Mouse (Mus musculus) liver, adult 2 months (tissue): ENCODE data around the gene Vps33a. TPM values are rescaled to one million over a fixed set of nuclear protein-coding genes. Genes with fewer than 3 reads are reported as not detected.
A peak's percentile ranks its signal among the peaks of the same experiment; 100 is the strongest.

Source experiments
- DNase-seq: peaks from one replicate; pipeline ENCODE4 v3.0.0-alpha.2; 2011; ENCODE audit warnings: low read depth, low spot score; ENCODE audit errors: extremely low read depth
- H3K27ac ChIP-seq: fragments of 200-500 bp; replicated peaks from 2 replicates; pipeline ENCODE4 v1.5.1; 2012; ENCODE audit warnings: low read depth, mild to moderate bottlenecking, control low read depth, inconsistent platforms, low read length; ENCODE audit not compliant: insufficient read depth
- H3K27me3 ChIP-seq: fragments of 200-500 bp; 2 replicates; pipeline ENCODE4 v1.6.1; 2012; ENCODE audit warnings: mild to moderate bottlenecking, moderate library complexity, low read length, inconsistent platforms; ENCODE audit not compliant: control insufficient read depth, insufficient read depth
- H3K36me3 ChIP-seq: fragments of 200-500 bp; 2 replicates; pipeline ENCODE4 v1.6.1; 2012; ENCODE audit warnings: low read length, inconsistent platforms; ENCODE audit not compliant: control insufficient read depth, insufficient read depth
- H3K4me1 ChIP-seq: fragments of 200-500 bp; 2 replicates; pipeline ENCODE4 v1.6.1; 2011; ENCODE audit warnings: low read length; ENCODE audit not compliant: control insufficient read depth, insufficient read depth
- H3K4me3 ChIP-seq: fragments of 200-500 bp; 2 replicates; pipeline ENCODE4 v1.5.1; 2011; ENCODE audit warnings: low read depth, mild to moderate bottlenecking, control low read depth, low read length, moderate library complexity; ENCODE audit not compliant: insufficient read depth
- H3K79me2 ChIP-seq: fragments of 200-500 bp; 2 replicates; pipeline ENCODE4 v1.6.1; 2012; ENCODE audit warnings: inconsistent platforms, mild to moderate bottlenecking, low read length, moderate library complexity; ENCODE audit not compliant: control insufficient read depth, insufficient read depth
- H3K9ac ChIP-seq: fragments of 200-500 bp; 2 replicates; pipeline ENCODE4 v1.6.1; 2012; ENCODE audit warnings: low read depth, mild to moderate bottlenecking, control low read depth, inconsistent platforms, low read length
- CTCF ChIP-seq: fragments of 200-500 bp; IDR thresholded peaks from 2 replicates; pipeline ENCODE4 v1.5.1; 2011; ENCODE audit warnings: low read depth, low read length, control low read depth
- POLR2A ChIP-seq: fragments of 200-500 bp; IDR thresholded peaks from 2 replicates; pipeline ENCODE4 v1.6.1; 2011; ENCODE audit warnings: low read length, control low read depth; ENCODE audit not compliant: insufficient read depth; ENCODE audit errors: extremely low read depth
- WGBS: fragments of 180-500 bp; shearing (Covaris S2); methylation state at CpG from one replicate; pipeline ENCODE4 v1.1.7; 2018; 5-methylcytosine and 5-hydroxymethylcytosine counted together
- polyA plus RNA-seq: library from polyadenylated mRNA; depleted of rRNA; stranded (reverse); fragments of >200 nt; gene quantifications from 2 replicates; pipeline ENCODE4 v1.2.3, GENCODE M21; 2012
- total RNA-seq: library from RNA; depleted of rRNA; stranded (reverse); fragments of >200 nt; gene quantifications from 2 replicates; pipeline ENCODE4 v1.2.3, GENCODE M21; 2014

Vps33a gene
- total and polyA plus RNA-seq, 2 experiments: 10.5 to 15.4 TPM

DNA sequence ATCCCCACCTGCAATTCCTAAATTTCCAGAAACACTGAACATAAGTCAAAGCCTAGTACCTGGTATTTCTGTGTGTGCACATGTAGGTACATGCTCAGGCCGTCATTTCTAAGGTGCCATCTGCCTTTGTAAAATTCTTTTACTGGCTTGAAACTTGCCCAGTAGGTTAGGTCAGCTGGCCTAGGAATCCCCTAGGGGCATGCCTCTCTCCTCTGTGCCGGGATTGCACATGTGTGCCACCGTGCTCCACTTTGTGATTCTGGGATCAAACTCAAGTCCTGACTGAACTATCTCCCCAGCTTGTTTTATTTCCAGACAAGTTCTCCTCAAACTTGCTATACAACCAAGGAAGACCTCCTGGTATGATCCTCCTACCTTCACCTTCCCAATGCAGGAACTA is 3.9 kb upstream of the Vps33a start:
- no peak for DNase-seq
- Histone ChIP-seq H3K79me2 (no peaks in the 10 kb centered on the region; the same call in 1 of the 2 replicates), H3K36me3 (peaks cover 22% of the 10 kb centered on the region), H3K4me1 (0 out of 2 replicates have a peak, but pooled peaks cover 4% of the 10 kb centered on the region), H3K9ac (no peak overlapping the region), H3K27me3 (no peaks in the 10 kb centered on the region), H3K27ac (no peak overlapping the region), H3K4me3 (no peak overlapping the region)
- WGBS: 93% methylated on average over 3 of the region's 3 CpGs
- TF ChIP-seq CTCF (no peak), POLR2A (no peak)

DNA sequence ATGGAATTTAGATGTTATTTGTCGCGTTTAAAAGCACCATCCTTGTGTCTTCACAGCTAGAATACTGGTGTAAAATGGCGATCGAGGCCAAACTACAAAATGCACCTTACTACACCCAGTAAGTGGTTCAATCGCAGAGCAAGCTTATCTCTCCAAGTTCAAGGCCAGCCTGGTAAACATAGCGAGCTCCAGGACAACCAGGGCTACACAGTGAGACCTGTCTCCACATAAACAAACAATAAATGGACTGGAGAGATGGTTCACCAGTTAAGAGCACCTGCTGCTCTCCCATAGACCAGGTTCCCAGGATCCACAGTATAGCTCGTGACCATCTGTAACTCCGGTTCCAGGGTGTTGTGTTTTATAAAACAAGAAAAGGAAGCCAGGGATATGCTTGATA is 524 bp upstream of the Vps33a start:
- Histone ChIP-seq H3K4me3 (no peak overlapping the region), H3K36me3 (peaks cover 11% of the 10 kb centered on the region; the same call in 1 of the 2 replicates), H3K9ac (no peak overlapping the region), H3K27me3 (no peaks in the 10 kb centered on the region), H3K4me1 (0 out of 2 replicates have a peak, but pooled peaks cover 4% of the 10 kb centered on the region), H3K27ac (no peak overlapping the region), H3K79me2 (peaks cover 3% of the 10 kb centered on the region; the same call in 1 of the 2 replicates)
- TF ChIP-seq POLR2A (no peak), CTCF (no peak)
- 45% methylated on average over 8 of the region's 8 CpGs for WGBS
- DNase-seq: peak; percentile 25

DNA sequence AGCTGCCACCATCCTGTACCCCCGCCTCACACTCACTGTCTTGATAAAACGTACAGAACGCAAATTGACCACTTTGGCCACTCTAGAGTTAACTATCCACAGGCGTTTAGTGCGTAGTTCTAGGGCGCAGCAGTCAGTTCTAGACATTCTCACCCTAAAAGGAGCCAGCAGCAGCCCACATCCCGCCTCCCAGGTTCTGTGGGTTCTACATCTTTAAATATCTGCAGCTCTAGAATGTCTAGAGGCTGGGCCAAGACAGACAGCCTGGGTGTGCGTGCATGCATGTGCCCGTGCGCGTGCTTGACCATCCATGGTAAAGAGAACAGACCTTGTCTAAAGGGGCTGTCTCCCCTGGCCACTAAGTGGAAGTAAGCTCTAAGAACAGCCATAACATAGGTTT is 11.7 kb downstream of the Vps33a start:
- Histone ChIP-seq H3K27ac (no peak overlapping the region), H3K4me1 (peaks cover 1% of the 10 kb centered on the region; the same call in 1 of the 2 replicates), H3K9ac (no peak overlapping the region), H3K79me2 (no peaks in the 10 kb centered on the region; the same call in 1 of the 2 replicates), H3K4me3 (no peak overlapping the region), H3K36me3 (peaks cover 34% of the 10 kb centered on the region), H3K27me3 (no peaks in the 10 kb centered on the region)
- TF ChIP-seq POLR2A (no peak), CTCF (no peak)
- DNase-seq: no peak
- 96% methylated on average over 11 of the region's 11 CpGs for WGBS

DNA sequence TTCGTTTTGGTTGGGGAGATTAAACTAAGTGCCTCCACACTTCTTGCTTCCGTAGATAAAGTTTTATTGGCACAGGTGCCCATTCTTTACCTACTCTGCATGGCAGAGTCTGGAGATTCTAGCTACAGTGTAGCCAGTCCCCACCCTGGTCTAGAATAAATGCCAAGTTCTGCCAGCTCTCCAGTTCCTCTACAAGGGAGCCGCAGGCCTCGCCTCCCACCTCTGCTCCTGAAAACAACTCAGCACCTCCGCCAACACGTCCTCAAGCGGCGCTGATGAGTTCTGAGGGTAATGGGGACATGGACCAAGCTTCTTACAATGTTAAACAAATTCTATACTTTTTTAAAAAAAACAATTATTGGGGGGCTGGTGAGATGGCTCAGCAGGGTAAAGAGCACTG is 13.2 kb downstream of the Vps33a start:
- H3K9ac ChIP-seq: no peak overlapping the region
- no peak for DNase-seq
- H3K27me3 ChIP-seq: no peaks in the 10 kb centered on the region
- H3K4me3 ChIP-seq: no peak overlapping the region
- WGBS: 96% methylated on average over 8 of the region's 8 CpGs
- H3K36me3 ChIP-seq: peaks cover 32% of the 10 kb centered on the region
- no peak overlapping the region for H3K27ac ChIP-seq
- peaks cover 1% of the 10 kb centered on the region; the same call in 1 of the 2 replicates for H3K4me1 ChIP-seq
- no peaks in the 10 kb centered on the region; the same call in 1 of the 2 replicates for H3K79me2 ChIP-seq
- TF ChIP-seq POLR2A (no peak), CTCF (no peak)

DNA sequence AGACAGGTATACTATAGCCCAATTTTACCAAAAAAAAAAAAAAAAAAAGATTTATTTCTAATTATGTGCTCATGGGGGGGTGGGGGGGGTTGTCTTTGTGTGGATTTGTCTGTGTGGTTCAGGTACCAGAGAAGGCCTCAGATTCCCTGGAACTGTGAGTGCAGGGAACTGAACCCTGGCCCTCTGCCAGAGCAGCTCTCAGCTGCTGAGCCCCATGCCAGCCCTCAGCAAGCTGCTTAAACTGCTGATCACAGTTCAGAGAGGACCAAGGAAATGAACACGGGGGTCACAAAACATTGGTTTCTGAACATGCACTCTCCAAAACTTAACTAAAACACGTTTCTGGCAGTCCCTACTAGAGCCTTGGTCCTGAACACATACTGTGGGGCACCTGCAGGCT is 16.4 kb downstream of the Vps33a start:
- 0 out of 2 replicates have a peak overlapping the region, but pooled peaks have one; percentile 53 for H3K27ac ChIP-seq
- 22% methylated on average over 2 of the region's 2 CpGs for WGBS
- H3K79me2 ChIP-seq: no peaks in the 10 kb centered on the region
- H3K4me3 ChIP-seq: no peak overlapping the region
- H3K9ac ChIP-seq: no peak overlapping the region
- peaks cover 14% of the 10 kb centered on the region; the same call in 1 of the 2 replicates for H3K36me3 ChIP-seq
- TF ChIP-seq POLR2A (no peak), CTCF (no peak)
- H3K27me3 ChIP-seq: no peaks in the 10 kb centered on the region
- H3K4me1 ChIP-seq: peaks cover 1% of the 10 kb centered on the region; the same call in 1 of the 2 replicates
- peak; percentile 57 for DNase-seq

DNA sequence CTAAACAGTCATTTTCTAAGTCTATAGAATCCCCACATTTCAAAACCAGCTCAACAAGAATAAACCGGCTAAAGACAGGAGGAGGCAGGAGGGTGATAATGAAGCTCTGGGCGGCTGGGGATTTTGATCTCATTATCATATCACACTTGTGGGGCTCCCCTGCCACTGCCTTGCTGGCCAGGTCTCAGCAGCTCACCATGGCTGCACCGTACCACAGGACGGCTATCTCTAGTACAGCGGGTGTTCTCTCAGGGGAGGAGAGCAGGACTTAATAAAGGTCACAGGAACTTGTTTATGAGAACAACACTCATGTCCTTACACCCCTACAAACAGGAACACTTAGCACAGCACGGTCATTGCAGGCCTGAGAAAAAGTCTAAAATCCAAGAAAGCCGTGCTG is 17.1 kb downstream of the Vps33a start:
- Histone ChIP-seq H3K4me3 (no peak overlapping the region), H3K9ac (no peak overlapping the region), H3K79me2 (no peaks in the 10 kb centered on the region), H3K4me1 (peaks cover 1% of the 10 kb centered on the region; the same call in 1 of the 2 replicates), H3K36me3 (peaks cover 12% of the 10 kb centered on the region; the same call in 1 of the 2 replicates), H3K27ac (no peak overlapping the region), H3K27me3 (no peaks in the 10 kb centered on the region)
- 96% methylated on average over 7 of the region's 7 CpGs for WGBS
- TF ChIP-seq CTCF: no peak
- no peak for TF ChIP-seq POLR2A
- DNase-seq: no peak
